Mouse (Mus musculus): ENCODE results near the gene Lmo3. TPM values are rescaled to one million over a fixed set of nuclear protein-coding genes. Genes with fewer than 3 reads are reported as not detected.

The Lmo3 gene
- polyA plus RNA-seq, 1 experiment = not detected

GRCm38 (mm10) chr6:138426894-138427293, 154.9 kb downstream of the Lmo3 start:
- Histone ChIP-seq H3K27me3 (ENCODE audit: control insufficient read depth, insufficient read depth, low read length) (no peaks in the 10 kb centered on the region), H3K36me3 (ENCODE audit: control insufficient read depth, insufficient read depth, low read length) (no peaks in the 10 kb centered on the region), H3K27ac (ENCODE audit: control insufficient read depth, insufficient read depth, low read length) (no peak overlapping the region), H3K4me1 (replicated peaks; ENCODE audit: control insufficient read depth, insufficient read depth, low read length) (no peaks in the 10 kb centered on the region), H3K4me3 (ENCODE audit: control insufficient read depth, insufficient read depth, low read length) (no peak overlapping the region)
- DNase-seq = no peak
- no peak for TF ChIP-seq POLR2A (IDR thresholded peaks at IDR 0.05; ENCODE audit: control insufficient read depth, extremely low read depth, insufficient read depth, low read length, poor library complexity)
- TF ChIP-seq CTCF (IDR thresholded peaks at IDR 0.05; ENCODE audit: borderline replicate concordance, control insufficient read depth, extremely low read depth, insufficient read depth, low read length, poor library complexity) = no peak
- 44% methylated on average over 3 of the region's 3 CpGs for WGBS

DNA sequence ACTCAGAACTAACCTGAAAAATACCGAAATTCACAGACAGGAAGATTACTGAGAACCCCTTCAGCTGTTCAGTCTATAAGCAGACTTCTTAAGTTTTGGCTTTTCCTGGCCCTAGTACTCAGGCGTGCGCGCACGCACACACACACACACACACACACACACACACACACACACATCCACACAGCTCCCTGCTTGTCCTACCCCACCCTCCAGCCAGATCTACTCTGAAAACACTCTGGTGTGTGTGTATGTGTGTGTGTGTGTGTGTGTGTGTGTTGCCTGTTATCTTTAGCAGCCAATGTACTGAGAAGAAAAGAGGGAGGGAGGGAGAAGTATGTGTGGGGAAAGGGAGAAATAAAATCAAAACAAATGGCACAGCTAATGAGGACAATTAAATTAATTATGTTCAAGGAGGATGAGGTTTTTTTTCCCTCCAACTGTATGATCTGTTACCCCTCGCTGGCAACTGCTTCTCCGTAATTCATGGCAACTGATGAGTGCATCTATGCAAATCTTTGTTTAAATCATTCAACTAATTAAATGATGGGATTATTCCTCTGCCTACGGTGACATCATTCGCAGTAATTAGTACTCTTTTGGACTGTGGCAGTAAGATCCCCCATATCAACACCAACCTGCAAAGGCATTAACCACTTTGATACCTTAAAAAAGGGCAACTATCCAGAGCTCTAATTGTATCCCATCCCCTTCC, 157.1 kb downstream of the Lmo3 start:
- TF ChIP-seq POLR2A (IDR thresholded peaks at IDR 0.05; ENCODE audit: control insufficient read depth, extremely low read depth, insufficient read depth, low read length, poor library complexity) (no peak), CTCF (IDR thresholded peaks at IDR 0.05; ENCODE audit: borderline replicate concordance, control insufficient read depth, extremely low read depth, insufficient read depth, low read length, poor library complexity) (no peak)
- Histone ChIP-seq H3K27me3 (ENCODE audit: control insufficient read depth, insufficient read depth, low read length) (no peaks in the 10 kb centered on the region), H3K36me3 (ENCODE audit: control insufficient read depth, insufficient read depth, low read length) (no peaks in the 10 kb centered on the region), H3K4me3 (ENCODE audit: control insufficient read depth, insufficient read depth, low read length) (no peak overlapping the region), H3K27ac (ENCODE audit: control insufficient read depth, insufficient read depth, low read length) (no peak overlapping the region), H3K4me1 (replicated peaks; ENCODE audit: control insufficient read depth, insufficient read depth, low read length) (no peaks in the 10 kb centered on the region)
- no peak for DNase-seq
- 79% methylated on average over 9 of the region's 9 CpGs for WGBS

- DNase-seq = no peak
- no peaks in the 10 kb centered on the region for H3K4me1 ChIP-seq (replicated peaks; ENCODE audit: control insufficient read depth, insufficient read depth, low read length)
- no peaks in the 10 kb centered on the region for H3K36me3 ChIP-seq (ENCODE audit: control insufficient read depth, insufficient read depth, low read length)
- H3K27ac ChIP-seq (ENCODE audit: control insufficient read depth, insufficient read depth, low read length) = no peak overlapping the region
- no peak overlapping the region for H3K4me3 ChIP-seq (ENCODE audit: control insufficient read depth, insufficient read depth, low read length)
- TF ChIP-seq POLR2A (IDR thresholded peaks at IDR 0.05; ENCODE audit: control insufficient read depth, extremely low read depth, insufficient read depth, low read length, poor library complexity) = no peak
- 4% methylated on average over 16 of the region's 16 CpGs for WGBS
- no peaks in the 10 kb centered on the region for H3K27me3 ChIP-seq (ENCODE audit: control insufficient read depth, insufficient read depth, low read length)
Observed at GRCm38 (mm10) chr6:138422671-138423321, 159.0 kb downstream of the Lmo3 start.

DNA sequence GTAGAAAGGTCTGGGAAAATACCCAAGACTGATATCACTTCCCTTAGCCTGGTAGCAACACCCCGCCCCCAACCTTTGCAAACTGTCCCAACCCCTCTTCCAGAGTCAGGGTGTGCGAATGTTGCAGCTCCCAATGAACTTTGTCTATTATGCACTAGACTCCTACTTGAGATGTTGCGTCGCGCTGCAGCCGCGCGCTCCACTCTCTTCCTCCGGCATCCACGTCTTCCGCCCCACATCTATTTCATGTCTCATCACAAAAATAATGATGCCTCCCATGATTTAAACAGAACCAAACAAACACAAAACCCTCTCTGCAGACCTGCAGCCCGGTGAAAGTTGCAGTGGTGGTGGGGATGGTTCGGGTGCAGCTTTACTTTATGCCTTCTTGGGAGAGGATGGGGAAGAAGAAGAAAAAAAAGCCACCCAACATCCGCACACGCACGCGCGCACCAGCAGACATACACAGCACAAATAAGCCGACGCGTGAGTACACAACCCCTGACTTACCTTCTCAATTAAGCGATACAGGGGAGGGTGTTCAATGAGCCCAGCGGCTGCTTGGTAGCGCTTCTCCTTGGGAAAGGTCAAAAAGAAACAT, 159.7 kb downstream of the Lmo3 start:
- Histone ChIP-seq H3K27me3 (ENCODE audit: control insufficient read depth, insufficient read depth, low read length) (no peaks in the 10 kb centered on the region), H3K27ac (ENCODE audit: control insufficient read depth, insufficient read depth, low read length) (no peak overlapping the region), H3K36me3 (ENCODE audit: control insufficient read depth, insufficient read depth, low read length) (no peaks in the 10 kb centered on the region), H3K4me1 (replicated peaks; ENCODE audit: control insufficient read depth, insufficient read depth, low read length) (no peaks in the 10 kb centered on the region), H3K4me3 (ENCODE audit: control insufficient read depth, insufficient read depth, low read length) (no peak overlapping the region)
- 7% methylated on average over 24 of the region's 24 CpGs for WGBS
- DNase-seq = no peak
- TF ChIP-seq POLR2A (IDR thresholded peaks at IDR 0.05; ENCODE audit: control insufficient read depth, extremely low read depth, insufficient read depth, low read length, poor library complexity) (no peak), CTCF (IDR thresholded peaks at IDR 0.05; ENCODE audit: borderline replicate concordance, control insufficient read depth, extremely low read depth, insufficient read depth, low read length, poor library complexity) (no peak)

GRCm38 (mm10) chr6:138421191-138421613, 160.6 kb downstream of the Lmo3 start:
- 18% methylated on average over 14 of the region's 14 CpGs for WGBS
- Histone ChIP-seq H3K27me3 (ENCODE audit: control insufficient read depth, insufficient read depth, low read length) (no peaks in the 10 kb centered on the region), H3K4me3 (ENCODE audit: control insufficient read depth, insufficient read depth, low read length) (no peak overlapping the region)

DNA sequence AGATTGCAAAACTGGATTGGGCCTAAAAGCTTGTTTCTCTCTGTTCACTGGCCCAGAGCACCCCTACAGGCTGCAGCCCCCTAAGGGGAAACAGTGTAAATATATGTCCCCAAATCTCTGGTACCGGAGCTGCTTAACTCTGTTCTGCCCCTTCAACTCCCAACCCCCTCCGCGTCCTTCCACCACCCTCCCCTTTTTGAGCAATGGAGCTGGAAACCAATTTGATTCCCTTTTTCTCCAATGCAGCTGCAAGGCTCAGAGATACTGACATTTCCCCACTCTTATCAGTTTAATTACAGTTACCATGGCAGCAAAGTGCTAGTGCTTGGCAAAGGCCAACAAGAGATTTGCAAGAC, 161.3 kb downstream of the Lmo3 start:
- no peak for DNase-seq
- H3K27ac ChIP-seq (ENCODE audit: control insufficient read depth, insufficient read depth, low read length) = no peak overlapping the region
- no peak for TF ChIP-seq CTCF (IDR thresholded peaks at IDR 0.05; ENCODE audit: borderline replicate concordance, control insufficient read depth, extremely low read depth, insufficient read depth, low read length, poor library complexity)
- TF ChIP-seq POLR2A (IDR thresholded peaks at IDR 0.05; ENCODE audit: control insufficient read depth, extremely low read depth, insufficient read depth, low read length, poor library complexity) = no peak
- WGBS = 35% methylated on average over 3 of the region's 3 CpGs
- no peaks in the 10 kb centered on the region for H3K27me3 ChIP-seq (ENCODE audit: control insufficient read depth, insufficient read depth, low read length)
- no peaks in the 10 kb centered on the region for H3K36me3 ChIP-seq (ENCODE audit: control insufficient read depth, insufficient read depth, low read length)
- H3K4me1 ChIP-seq (replicated peaks; ENCODE audit: control insufficient read depth, insufficient read depth, low read length) = no peaks in the 10 kb centered on the region
- H3K4me3 ChIP-seq (ENCODE audit: control insufficient read depth, insufficient read depth, low read length) = no peak overlapping the region

More at GRCm38 (mm10) chr6:138421191-138421613, 160.6 kb downstream of the Lmo3 start:
- H3K27ac ChIP-seq (ENCODE audit: control insufficient read depth, insufficient read depth, low read length) = no peak overlapping the region
- H3K36me3 ChIP-seq (ENCODE audit: control insufficient read depth, insufficient read depth, low read length) = no peaks in the 10 kb centered on the region
- no peak for DNase-seq
- H3K4me1 ChIP-seq (replicated peaks; ENCODE audit: control insufficient read depth, insufficient read depth, low read length) = no peaks in the 10 kb centered on the region
- TF ChIP-seq POLR2A (IDR thresholded peaks at IDR 0.05; ENCODE audit: control insufficient read depth, extremely low read depth, insufficient read depth, low read length, poor library complexity) (no peak), CTCF (IDR thresholded peaks at IDR 0.05; ENCODE audit: borderline replicate concordance, control insufficient read depth, extremely low read depth, insufficient read depth, low read length, poor library complexity) (no peak)

Measured in thymus, adult 2 months (tissue).